Comparison of ENCODE assay signal across 26 mouse cellular contexts in the genomic region with DNA sequence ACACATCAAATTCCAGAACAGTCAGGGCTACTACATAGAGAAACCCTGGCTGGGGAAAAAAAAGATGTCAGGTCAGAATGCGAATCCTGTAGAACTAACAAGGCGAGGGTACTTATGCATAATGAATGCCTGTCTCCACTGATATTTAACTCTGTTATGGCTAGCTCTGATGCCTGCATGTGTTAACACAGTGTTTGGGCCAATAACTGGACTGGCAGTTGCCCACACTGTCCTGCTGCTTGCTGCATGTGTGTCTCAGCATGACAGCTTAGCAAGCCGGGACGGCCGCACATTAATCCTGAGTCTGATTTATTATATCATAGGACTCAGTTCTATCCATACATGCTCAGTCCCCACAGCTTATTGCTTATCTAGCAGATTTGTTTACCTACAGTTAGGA. TPM values are rescaled to one million over a fixed set of nuclear protein-coding genes. Genes with fewer than 3 reads are reported as not detected.
DNase-seq lines count a peak whose midpoint lies in the region.
"Had no signal": no experiment of that assay in that cellular context is flagged by ENCODE, and none has a peak within 500 bp of the region (broad histone marks: within the 10 kb centered on the region; RNA-seq: fewer than 3 reads in every experiment).

No protein-coding gene starts in this region.

- H3K27me3 ChIP-seq in heart, embryonic 10.5 days (ENCODE audit: insufficient read depth, poor library complexity, severe bottlenecking), result no peaks in the 10 kb centered on the region
- H3K27me3 ChIP-seq: embryonic facial prominence, embryonic 13.5 days; embryonic facial prominence, embryonic 15.5 days; forebrain, embryonic 12.5 days had no signal

- 88% methylated on average over 5 of the region's 5 CpGs for WGBS in heart, embryonic 10.5 days

- H3K4me3 ChIP-seq in heart, embryonic 10.5 days, result no peak overlapping the region
- H3K4me3 ChIP-seq: embryonic facial prominence, embryonic 13.5 days; embryonic facial prominence, embryonic 15.5 days; erythroblast, embryonic 14.5 days; forebrain, embryonic 10.5 days; forebrain, embryonic 12.5 days had no signal

- intact Hi-C loops in heart, postnatal 14 days (cut with DNase I), result no loop called here

- H3K4me1 ChIP-seq in heart, embryonic 10.5 days, result no peaks in the 10 kb centered on the region
- H3K4me1 ChIP-seq: embryonic facial prominence, embryonic 13.5 days; embryonic facial prominence, embryonic 15.5 days; forebrain, embryonic 10.5 days; forebrain, embryonic 12.5 days had no signal

- H3K36me3 ChIP-seq in heart, embryonic 10.5 days, result no peaks in the 10 kb centered on the region
- H3K36me3 ChIP-seq: embryonic facial prominence, embryonic 13.5 days; embryonic facial prominence, embryonic 15.5 days; forebrain, embryonic 10.5 days; forebrain, embryonic 12.5 days had no signal

- H3K27ac ChIP-seq in heart, embryonic 10.5 days, result no peak overlapping the region
- H3K27ac ChIP-seq: embryonic facial prominence, embryonic 13.5 days; embryonic facial prominence, embryonic 15.5 days; forebrain, embryonic 10.5 days; forebrain, embryonic 12.5 days had no signal

- no peaks in the 10 kb centered on the region for H3K9me3 ChIP-seq in heart, embryonic 10.5 days
- H3K9me3 ChIP-seq: embryonic facial prominence, embryonic 13.5 days; embryonic facial prominence, embryonic 15.5 days; forebrain, embryonic 10.5 days; forebrain, embryonic 12.5 days had no signal

- peak; percentile 34 to 52 for DNase-seq in cerebellum, postnatal 10 days
- no peak for DNase-seq in cerebellum, adult 18-20 months
- peak; percentile 25 for DNase-seq in heart, embryonic 10.5 days (ENCODE audit: low spot score)
- DNase-seq in heart, postnatal 14 days, result no peak
- DNase-seq in A20 (ENCODE audit: low read depth, low spot score), result peak; percentile 74
- DNase-seq: adrenal gland, adult 2 months; adrenal gland, postnatal 10 days; adrenal gland, postnatal 25 days; cerebellum, adult 11 months; cerebellum, adult 8-10 months; cerebellum, adult 9-11 months; cerebellum, postnatal 36 days; embryo, embryonic 11 days had no signal

RNA-seq across cellular contexts. Expression of gene Scimp, which starts 1.3 kb away (rescaled TPM):
- polyA plus RNA-seq in heart, embryonic 10.5 days (2016; fragmentation: Nextera tagmentation; extraction: Ambion mirVana), result not detected in 2 replicates
- under 1 TPM; 0.29 to 0.55 TPM for total RNA-seq in heart, postnatal 14 days (2021)
- total RNA-seq: common myeloid progenitor, adult 5-6 weeks; ES-E14; MEL had no signal
- polyA plus RNA-seq: brain, embryonic 14.5 days; C2C12; embryonic facial prominence, embryonic 11.5 days; embryonic facial prominence, embryonic 15.5 days; erythroblast, embryonic 14.5 days; forebrain, embryonic 10.5 days; forebrain, embryonic 12.5 days; forebrain, embryonic 14.5 days; forebrain, embryonic 16.5 days had no signal

RNA-seq across cellular contexts. Expression of gene Rabep1, which starts 33.5 kb away (rescaled TPM):
- 29.4 and 29.7 TPM in 2 replicates for polyA plus RNA-seq in heart, embryonic 10.5 days (2016; fragmentation: Nextera tagmentation; extraction: Ambion mirVana)
- total RNA-seq in heart, postnatal 14 days (2021), result 10 to 100 TPM; 32.8 to 34.8 TPM

RNA-seq across cellular contexts. Expression of gene Zfp3, which starts 47.0 kb away (rescaled TPM):
- polyA plus RNA-seq in heart, embryonic 10.5 days (2016; fragmentation: Nextera tagmentation; extraction: Ambion mirVana), result 7.6 and 8.9 TPM in 2 replicates
- 1 to 10 TPM; 8.3 to 8.7 TPM for total RNA-seq in heart, postnatal 14 days (2021)

Comparison
In these comparisons a context has a peak if more than half of its experiments do, and no peak if none do; other contexts are left out.
1. DNase-seq: peak in cerebellum, postnatal 10 days (2 of 2), heart, embryonic 10.5 days (single experiment) and A20 (single experiment); none in cerebellum, adult 18-20 months (0 of 2) and heart, postnatal 14 days (0 of 2).